Comparison of ENCODE assay signal across 10 mouse cellular contexts in the genomic region with DNA sequence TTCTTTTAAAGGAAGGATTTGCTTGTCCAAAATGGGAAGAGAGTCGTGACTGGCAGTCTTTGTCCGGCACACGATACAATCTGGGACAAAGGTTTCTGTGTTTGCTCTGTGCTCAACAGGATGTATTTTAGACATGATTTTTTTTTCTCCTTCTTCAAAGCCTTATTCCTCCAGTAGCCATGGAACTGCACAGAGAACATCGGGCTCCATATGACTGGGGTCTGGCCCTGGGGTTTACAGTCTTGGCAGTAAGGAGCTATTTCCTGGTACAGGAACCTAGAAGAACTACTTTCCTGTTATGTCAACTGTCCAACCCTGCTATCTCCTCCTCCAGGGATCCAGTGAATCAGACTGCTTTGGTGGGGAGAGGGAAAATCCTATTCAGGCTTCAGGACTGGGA. TPM values are rescaled to one million over a fixed set of nuclear protein-coding genes. Genes with fewer than 3 reads are reported as not detected.
DNase-seq lines count a peak whose midpoint lies in the region; ATAC-seq and TF ChIP-seq lines count a peak whose summit lies in the region.
"Had no signal": no experiment of that assay in that cellular context is flagged by ENCODE, and none has a peak within 500 bp of the region (broad histone marks: within the 10 kb centered on the region; RNA-seq: fewer than 3 reads in every experiment).

No protein-coding gene starts in this region.

- peak overlapping the region; percentile 24; the same call in 1 of the 2 replicates for H3K4me2 ChIP-seq in heart, embryonic 13.5 days
- H3K4me2 ChIP-seq in kidney, postnatal 0 days (ENCODE audit: low read length) = no peak overlapping the region
- no peak overlapping the region for H3K4me2 ChIP-seq in embryonic facial prominence, embryonic 12.5 days (replicated peaks)
- no peak overlapping the region for H3K4me2 ChIP-seq in midbrain, embryonic 13.5 days (replicated peaks)

- H3K36me3 ChIP-seq in heart, embryonic 13.5 days = no peaks in the 10 kb centered on the region
- no peaks in the 10 kb centered on the region for H3K36me3 ChIP-seq in kidney, postnatal 0 days (ENCODE audit: insufficient read depth, low read length)
- no peaks in the 10 kb centered on the region for H3K36me3 ChIP-seq in embryonic facial prominence, embryonic 12.5 days
- no peaks in the 10 kb centered on the region for H3K36me3 ChIP-seq in midbrain, embryonic 13.5 days

- H3K4me3 ChIP-seq in heart, embryonic 13.5 days = no peak overlapping the region
- no peak overlapping the region for H3K4me3 ChIP-seq in kidney, postnatal 0 days (replicated peaks; ENCODE audit: low read depth, low read length)
- H3K4me3 ChIP-seq in embryonic facial prominence, embryonic 12.5 days = no peak overlapping the region
- H3K4me3 ChIP-seq in midbrain, embryonic 13.5 days (replicated peaks) = no peak overlapping the region

- TF ChIP-seq CTCF in kidney, postnatal 0 days (IDR thresholded peaks at IDR 0.05; ENCODE audit: low read depth) = no peak

- no peak for DNase-seq in heart, adult 18-20 months
- DNase-seq in kidney, postnatal 0 days (ENCODE audit: low spot score) = peak; percentile 40
- no peak for DNase-seq in kidney, postnatal 36 days
- no peak for DNase-seq in Muller cell, postnatal 12 days (ENCODE audit: inconsistent ontology term)
- no peak for DNase-seq in layer of hippocampus, postnatal 14 days (ENCODE audit: low spot score in 2 of 2)
- DNase-seq: cerebellum, adult 9-11 months had no signal

- no peaks in the 10 kb centered on the region for H3K9me3 ChIP-seq in heart, embryonic 13.5 days
- H3K9me3 ChIP-seq in kidney, postnatal 0 days (replicated peaks; ENCODE audit: low read length) = no peaks in the 10 kb centered on the region
- no peaks in the 10 kb centered on the region for H3K9me3 ChIP-seq in embryonic facial prominence, embryonic 12.5 days
- no peaks in the 10 kb centered on the region for H3K9me3 ChIP-seq in midbrain, embryonic 13.5 days

- 49% methylated on average over 4 of the region's 4 CpGs for WGBS in heart, embryonic 13.5 days
- 51% methylated on average over 4 of the region's 4 CpGs for WGBS in kidney, postnatal 0 days
- 32% methylated on average over 4 of the region's 4 CpGs for WGBS in embryonic facial prominence, embryonic 12.5 days
- WGBS in midbrain, embryonic 13.5 days = 41% methylated on average over 4 of the region's 4 CpGs

- no peak overlapping the region for H3K9ac ChIP-seq in heart, embryonic 13.5 days
- no peak overlapping the region for H3K9ac ChIP-seq in kidney, postnatal 0 days (ENCODE audit: low read depth, low read length)
- H3K9ac ChIP-seq in embryonic facial prominence, embryonic 12.5 days = no peak overlapping the region
- H3K9ac ChIP-seq in midbrain, embryonic 13.5 days (replicated peaks) = no peak overlapping the region
- H3K9ac ChIP-seq: liver, embryonic 14.5 days had no signal

- ATAC-seq in heart, embryonic 13.5 days (ENCODE audit: extremely low read depth, insufficient number of reproducible peaks, low FRiP score, low TSS enrichment) = no peak
- no peak for ATAC-seq in kidney, postnatal 0 days (replicated peaks; ENCODE audit: low FRiP score, low read depth)
- ATAC-seq in embryonic facial prominence, embryonic 12.5 days (ENCODE audit: insufficient number of reproducible peaks, insufficient read depth, low FRiP score, low TSS enrichment) = no peak
- no peak for ATAC-seq in midbrain, embryonic 13.5 days

- H3K27ac ChIP-seq in heart, embryonic 13.5 days (replicated peaks) = peak overlapping the region; percentile 67
- H3K27ac ChIP-seq in kidney, postnatal 0 days = no peak overlapping the region
- H3K27ac ChIP-seq in embryonic facial prominence, embryonic 12.5 days = peak overlapping the region; percentile 57; the same call in 1 of the 2 replicates
- peak overlapping the region; percentile 30; the same call in 1 of the 2 replicates for H3K27ac ChIP-seq in midbrain, embryonic 13.5 days
- H3K27ac ChIP-seq: liver, embryonic 14.5 days had no signal

- peaks cover 17% of the 10 kb centered on the region for H3K4me1 ChIP-seq in heart, embryonic 13.5 days
- H3K4me1 ChIP-seq in kidney, postnatal 0 days (replicated peaks; ENCODE audit: insufficient read depth, low read length) = no peaks in the 10 kb centered on the region
- peaks cover 26% of the 10 kb centered on the region for H3K4me1 ChIP-seq in embryonic facial prominence, embryonic 12.5 days
- H3K4me1 ChIP-seq in midbrain, embryonic 13.5 days (replicated peaks) = peaks cover 26% of the 10 kb centered on the region

- peaks cover 97% of the 10 kb centered on the region for H3K27me3 ChIP-seq in heart, embryonic 13.5 days (replicated peaks)
- no peaks in the 10 kb centered on the region for H3K27me3 ChIP-seq in kidney, postnatal 0 days (ENCODE audit: insufficient read depth, low read length)
- no peaks in the 10 kb centered on the region for H3K27me3 ChIP-seq in embryonic facial prominence, embryonic 12.5 days
- H3K27me3 ChIP-seq in midbrain, embryonic 13.5 days = no peaks in the 10 kb centered on the region

RNA-seq across cellular contexts. Expression of gene Limch1, which starts 22.6 kb away (rescaled TPM):
- 24.6 and 25.1 TPM in 2 replicates for polyA plus RNA-seq in heart, embryonic 13.5 days (2015; fragmentation: Nextera tagmentation; extraction: Ambion mirVana)
- total RNA-seq in heart, adult 18-20 months (2021) = 100 to 1,000 TPM; 237 to 240 TPM
- polyA plus RNA-seq in kidney, postnatal 0 days (2015; fragmentation: Nextera tagmentation; extraction: Ambion mirVana) = 32.8 and 34.1 TPM in 2 replicates
- polyA plus RNA-seq in embryonic facial prominence, embryonic 12.5 days (2016; fragmentation: Nextera tagmentation; extraction: Ambion mirVana) = 61.6 and 61.9 TPM in 2 replicates
- polyA plus RNA-seq in midbrain, embryonic 13.5 days (2015; fragmentation: Nextera tagmentation; extraction: Ambion mirVana) = 37.4 and 41.9 TPM in 2 replicates
- 100 to 1,000 TPM; 111 to 115 TPM for total RNA-seq in layer of hippocampus, postnatal 14 days (2021)

RNA-seq across cellular contexts. Expression of gene Uchl1, which starts 47.1 kb away (rescaled TPM):
- polyA plus RNA-seq in heart, embryonic 13.5 days (2015; fragmentation: Nextera tagmentation; extraction: Ambion mirVana) = 124 and 135 TPM in 2 replicates
- 1 to 10 TPM; 8.3 to 8.4 TPM for total RNA-seq in heart, adult 18-20 months (2021)
- polyA plus RNA-seq in kidney, postnatal 0 days (2015; fragmentation: Nextera tagmentation; extraction: Ambion mirVana) = 51.3 and 63.3 TPM in 2 replicates
- 141 and 184 TPM in 2 replicates for polyA plus RNA-seq in embryonic facial prominence, embryonic 12.5 days (2016; fragmentation: Nextera tagmentation; extraction: Ambion mirVana)
- polyA plus RNA-seq in midbrain, embryonic 13.5 days (2015; fragmentation: Nextera tagmentation; extraction: Ambion mirVana) = 1,181 and 1,187 TPM in 2 replicates
- total RNA-seq in layer of hippocampus, postnatal 14 days (2021) = 1,000 to 10,000 TPM; 1,065 to 1,083 TPM
